Mouse (Mus musculus) cerebral cortex, adult 2 months (tissue): Measurements from ENCODE around the gene Mroh8.

Experiments used
- WGBS: fragments of 180-500 bp; shearing (Covaris S2); methylation state at CpG from one replicate; pipeline ENCODE4 v1.1.7; 2018; 5-methylcytosine and 5-hydroxymethylcytosine counted together

The Mroh8 gene

DNA sequence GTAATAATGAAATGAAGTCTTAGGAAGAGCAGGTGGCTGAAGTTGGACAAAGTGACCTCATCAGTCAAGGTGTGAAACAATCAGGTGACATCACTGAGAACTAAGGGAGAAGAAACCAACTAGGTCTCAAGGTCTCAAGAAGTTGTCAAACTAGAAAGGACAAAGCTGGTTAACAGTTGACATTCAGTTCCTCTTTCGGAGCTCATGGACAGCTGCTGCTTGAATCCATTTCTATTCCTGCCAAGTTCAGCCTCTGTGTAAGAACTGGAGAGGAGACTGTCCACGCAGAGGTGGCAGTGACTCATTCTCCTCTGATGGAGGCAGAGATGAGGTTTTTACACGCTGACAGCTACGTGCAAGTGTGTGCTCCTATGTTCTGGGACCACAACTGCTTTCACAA, 92.1 kb downstream of the Mroh8 start:
- WGBS: 47% methylated on average over 4 of the region's 4 CpGs

DNA sequence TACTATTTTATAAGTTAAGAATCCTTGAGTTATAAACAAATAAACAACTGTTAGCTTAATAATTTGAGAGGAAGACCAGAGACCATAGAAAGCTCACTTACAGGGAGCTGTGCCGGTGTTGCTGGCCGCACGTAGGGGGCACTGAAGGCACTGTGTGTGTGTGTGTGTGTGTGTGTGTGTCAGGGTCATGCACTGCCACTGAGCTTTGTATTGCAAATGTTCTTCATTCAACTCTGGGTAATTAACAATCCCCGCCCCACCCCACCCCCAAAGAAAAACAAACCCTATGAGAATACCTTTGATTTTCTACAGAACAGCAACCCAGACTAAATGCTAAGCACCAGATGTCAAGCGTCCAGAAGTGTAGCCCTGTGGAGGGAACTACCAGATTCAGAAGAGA, 92.8 kb downstream of the Mroh8 start:
- WGBS: 78% methylated on average over 5 of the region's 5 CpGs

DNA sequence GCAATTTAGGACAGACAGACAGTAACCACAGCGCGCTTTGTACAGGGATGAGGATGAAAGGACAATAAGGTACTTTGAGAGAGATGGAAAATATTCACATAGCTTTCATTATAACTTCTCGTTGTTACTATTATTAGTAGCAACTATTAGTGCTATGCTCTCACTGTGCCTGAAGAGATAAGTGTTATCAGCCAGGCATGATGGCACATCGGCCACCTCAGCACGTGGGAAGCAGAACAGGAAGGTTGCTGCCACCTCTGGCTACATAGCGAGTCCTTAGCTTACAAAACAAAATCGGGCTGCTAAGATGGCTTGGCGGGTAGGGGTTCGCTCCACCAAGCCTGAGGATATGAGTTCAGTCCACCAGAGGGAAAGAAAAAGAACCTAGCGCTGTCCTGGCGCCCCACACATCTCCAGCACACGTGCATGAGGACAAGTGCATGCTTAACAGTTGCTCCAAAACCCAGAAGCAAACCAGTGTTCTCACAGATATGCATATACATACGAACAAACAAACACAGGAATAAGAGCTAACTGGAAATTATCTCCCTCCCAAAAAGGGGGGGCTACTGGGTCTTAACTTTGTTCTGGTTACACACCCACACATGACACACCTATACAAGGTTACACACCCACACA, 94.2 kb downstream of the Mroh8 start:
- WGBS: 94% methylated on average over 13 of the region's 13 CpGs

DNA sequence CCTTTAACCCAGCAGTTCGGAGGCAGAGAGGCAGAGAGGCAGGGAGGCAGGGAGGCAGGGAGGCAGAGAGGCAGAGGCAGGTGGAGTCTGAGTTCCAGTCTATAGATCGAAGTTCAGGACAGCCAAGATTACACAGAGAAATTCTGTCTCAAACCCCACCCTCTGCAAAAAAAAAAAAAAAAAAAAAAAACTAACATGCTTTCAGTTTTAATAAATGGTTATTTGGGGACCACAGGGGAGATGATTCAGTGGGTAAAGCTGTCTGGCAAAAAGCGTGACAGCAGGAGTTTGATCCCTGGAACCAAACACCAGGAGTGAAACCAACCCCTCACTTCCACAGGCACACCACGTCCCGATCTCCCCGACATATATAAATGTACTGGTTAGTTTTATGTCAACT, 101.2 kb downstream of the Mroh8 start:
- 89% methylated on average over 6 of the region's 6 CpGs for WGBS

DNA sequence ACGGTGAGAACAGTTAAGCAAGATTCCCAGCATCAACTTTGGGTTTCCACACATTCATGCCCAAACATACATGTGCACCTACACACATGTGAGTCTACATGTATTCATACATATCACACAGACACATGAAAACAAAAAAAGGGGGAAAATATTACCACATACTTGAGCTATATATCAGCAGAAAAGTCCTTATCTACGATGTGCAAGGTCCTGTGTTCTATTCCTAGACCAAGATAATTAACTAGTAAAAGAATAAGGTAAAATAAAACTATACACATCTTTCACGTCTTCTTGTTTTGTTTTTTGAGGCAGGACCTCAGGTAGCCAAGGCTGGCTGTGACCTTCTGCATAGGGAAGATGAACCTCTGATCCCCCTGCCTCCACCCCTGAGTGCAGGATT, 103.1 kb downstream of the Mroh8 start:
- WGBS: 96% methylated on average over 3 of the region's 3 CpGs

DNA sequence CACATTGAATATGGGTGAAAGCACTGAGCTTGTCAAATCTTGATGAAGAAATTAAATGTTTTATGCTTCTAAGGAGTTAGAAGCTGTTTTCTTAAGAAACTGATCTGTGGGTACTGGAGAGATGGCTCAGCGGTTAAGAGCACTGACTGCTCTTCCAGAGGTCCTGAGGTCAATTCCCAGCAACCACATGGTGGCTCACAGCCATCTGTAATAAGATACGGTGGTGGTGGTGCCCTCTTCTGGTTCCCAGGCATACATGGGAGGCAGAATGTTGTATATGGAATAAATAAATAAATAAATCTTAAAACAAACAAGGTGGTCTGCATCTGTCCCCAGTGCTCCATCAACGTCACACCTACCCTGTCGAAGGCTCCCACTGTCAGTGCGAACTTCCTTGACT, 104.9 kb downstream of the Mroh8 start:
- WGBS: 84% methylated on average over 5 of the region's 5 CpGs

DNA sequence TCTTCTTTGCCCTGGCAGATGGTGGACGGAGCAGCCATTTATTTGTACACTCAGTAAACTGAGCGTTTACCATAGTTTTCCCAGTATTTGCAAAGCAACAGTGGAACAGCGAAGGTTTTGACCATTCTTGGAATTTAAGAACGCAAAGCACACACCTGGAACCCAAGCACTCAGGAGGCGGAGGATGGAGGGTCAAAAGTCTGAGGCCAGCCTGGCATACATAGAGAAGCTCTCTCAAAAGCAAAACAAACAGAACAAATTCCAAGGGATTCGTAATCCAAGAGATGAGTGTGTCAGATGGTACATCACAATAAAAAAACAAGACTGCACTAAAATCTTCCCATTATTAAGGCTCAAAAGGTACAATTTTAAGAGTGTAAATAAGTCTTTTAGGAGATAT, 105.8 kb downstream of the Mroh8 start:
- 96% methylated on average over 6 of the region's 6 CpGs for WGBS

DNA sequence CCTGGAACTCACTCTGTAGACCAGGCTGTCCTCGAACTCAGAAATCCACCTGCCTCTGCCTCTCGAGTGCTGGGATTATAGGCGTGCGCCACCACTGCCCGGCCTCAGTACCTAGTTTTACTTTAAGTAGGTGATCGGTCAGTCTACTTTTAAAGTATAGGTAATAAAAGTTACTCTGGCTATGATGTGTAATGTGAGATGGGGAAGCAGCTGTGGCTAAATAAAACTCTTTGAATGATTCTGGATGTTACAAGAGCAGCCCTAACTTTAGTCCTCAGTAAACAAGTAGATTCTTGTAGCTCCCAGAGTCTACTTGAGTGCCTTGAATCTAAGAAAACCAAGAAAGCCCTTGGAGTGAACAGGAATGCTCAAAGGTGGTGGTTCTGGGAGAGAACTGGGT, 106.4 kb downstream of the Mroh8 start:
- WGBS: 98% methylated on average over 6 of the region's 6 CpGs

DNA sequence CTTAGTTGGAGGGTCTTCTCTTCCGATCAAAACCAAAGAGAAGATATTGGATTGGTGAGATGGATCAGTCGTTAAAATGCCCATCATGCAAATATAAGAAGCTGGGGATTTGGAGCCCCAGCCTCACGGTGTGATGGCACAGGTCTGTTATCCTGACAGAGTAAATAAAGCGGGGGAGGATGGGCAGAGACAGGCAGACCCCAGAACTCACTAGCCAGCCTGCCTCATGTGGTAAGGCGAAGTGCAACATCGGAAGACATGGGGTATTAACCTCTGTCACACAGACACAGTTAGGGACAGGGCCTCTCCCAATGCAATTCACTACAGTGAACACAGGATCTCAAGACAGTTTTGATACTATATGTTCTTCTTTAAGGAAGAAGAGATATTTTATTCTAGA, 108.7 kb downstream of the Mroh8 start:
- 75% methylated on average over 6 of the region's 6 CpGs for WGBS

DNA sequence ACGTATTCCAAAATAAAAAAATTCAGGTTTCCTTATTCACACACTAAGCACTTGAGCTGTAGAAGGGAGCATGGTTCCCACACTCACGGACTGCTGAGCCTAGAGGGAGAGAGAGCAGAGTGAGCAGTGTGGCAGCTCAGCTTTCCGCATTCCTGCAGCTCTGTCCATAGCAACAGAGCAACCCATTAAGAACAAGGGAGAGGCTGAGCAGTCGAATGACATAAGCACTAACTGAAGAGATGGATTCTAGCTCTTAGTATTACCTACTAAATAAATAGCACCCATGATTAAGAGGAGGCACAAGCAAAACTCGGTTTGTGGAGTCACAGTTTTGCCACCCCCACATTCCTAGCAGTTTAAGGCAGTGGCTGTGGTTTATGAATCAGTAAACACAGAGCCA, 109.2 kb downstream of the Mroh8 start:
- WGBS: 36% methylated on average over 5 of the region's 5 CpGs

DNA sequence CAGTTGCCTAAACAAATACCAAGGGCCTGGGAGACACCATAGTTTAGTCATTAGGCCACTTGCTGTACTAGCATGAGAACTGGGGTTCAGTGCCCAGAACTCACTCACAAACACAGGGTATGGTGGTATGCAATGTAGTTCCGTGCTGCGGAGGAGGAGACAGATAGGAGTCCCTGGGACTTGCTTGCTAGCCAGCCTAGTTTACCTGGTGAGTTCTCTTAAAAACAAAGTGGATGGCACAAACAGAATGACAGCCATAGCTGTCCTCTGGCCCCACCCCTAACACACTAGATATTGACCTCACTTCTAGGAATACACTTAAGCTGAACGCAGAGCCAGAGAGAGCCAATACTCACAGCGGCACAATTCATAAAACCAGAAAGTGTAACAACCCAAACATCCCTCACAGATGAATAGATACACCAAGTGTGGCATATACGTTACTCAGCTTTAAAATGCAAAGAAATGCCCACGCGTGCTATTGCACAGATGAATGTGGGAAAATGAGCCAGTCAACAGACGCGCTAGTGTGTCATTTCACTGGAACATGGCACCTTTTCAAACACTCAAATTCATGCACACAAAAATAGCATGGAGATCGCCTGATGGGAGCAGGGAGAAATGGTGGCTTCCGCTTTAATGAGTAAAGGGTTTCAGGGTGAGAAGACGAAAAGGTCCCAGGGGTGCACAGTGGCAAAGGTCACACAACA, 112.8 kb downstream of the Mroh8 start:
- WGBS: 70% methylated on average over 12 of the region's 12 CpGs

DNA sequence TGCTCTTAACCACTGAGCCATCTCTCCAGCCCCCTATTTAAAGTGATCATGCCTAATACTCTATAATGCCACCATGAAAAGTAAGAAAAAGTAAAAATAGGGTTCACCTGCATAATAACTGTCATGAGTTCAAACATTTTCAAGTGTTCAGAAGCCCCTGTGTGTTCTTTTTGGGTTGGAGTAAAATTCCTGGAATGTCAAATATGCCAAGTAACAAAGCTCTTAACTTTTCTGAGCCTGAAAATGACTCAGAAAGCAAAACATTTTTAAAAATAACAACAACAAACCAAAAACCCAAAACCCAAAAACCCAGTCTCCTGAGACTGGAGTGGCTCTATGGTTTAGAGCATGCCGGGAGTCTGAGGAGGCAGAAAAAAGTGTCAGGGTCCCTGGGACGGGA, 115.2 kb downstream of the Mroh8 start:
- WGBS: 97% methylated on average over 2 of the region's 2 CpGs
